Mouse (Mus musculus) brain, embryonic 18.5 days (tissue): ENCODE data around the gene Hk3.

Source experiments
- DNase-seq: peaks from one replicate; pipeline ENCODE4 v3.0.0-alpha.2; 2012; ENCODE audit warnings: low read depth, low spot score

Hk3 gene

DNA sequence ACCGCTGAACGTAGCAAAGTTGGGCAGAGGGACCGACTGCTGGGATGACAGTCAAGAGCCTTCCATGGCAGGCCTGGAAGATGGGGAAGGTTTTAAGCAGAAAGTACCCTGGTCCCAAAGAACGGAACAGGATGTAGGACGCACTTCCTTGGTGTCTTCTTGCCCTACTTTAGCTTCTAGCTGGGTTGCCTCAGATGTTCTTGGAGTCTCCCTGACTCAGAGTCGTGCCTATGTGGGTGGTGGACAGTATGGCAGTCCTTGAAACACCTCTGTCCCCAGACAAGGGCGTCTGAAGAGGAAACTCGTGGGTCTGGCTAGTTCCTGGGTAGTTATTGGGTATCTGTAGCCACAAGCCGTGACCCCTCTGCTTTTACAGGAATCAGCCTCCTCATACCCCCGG lies 19.1 kb downstream of the Hk3 start:
- no peak for DNase-seq

DNA sequence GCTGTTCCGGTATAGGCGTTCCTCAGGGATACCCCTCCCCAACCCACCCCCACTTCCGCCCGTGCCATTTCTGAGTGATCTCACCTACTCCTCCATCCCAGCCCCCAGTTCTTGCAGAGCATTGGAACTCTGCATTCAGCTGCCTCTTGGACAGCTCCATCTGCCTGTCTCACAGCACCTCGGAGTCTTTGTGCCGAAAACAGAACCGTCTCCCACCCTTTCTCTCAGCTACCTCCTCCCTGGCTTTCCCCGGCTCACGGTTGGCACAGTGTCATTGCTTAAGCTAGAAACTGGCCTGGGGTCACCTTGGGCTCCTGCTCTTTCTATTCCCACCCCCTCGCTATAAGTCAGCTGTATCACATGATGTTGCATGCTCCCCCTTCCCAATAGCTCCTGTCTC lies 20.8 kb downstream of the Hk3 start:
- DNase-seq: no peak

DNA sequence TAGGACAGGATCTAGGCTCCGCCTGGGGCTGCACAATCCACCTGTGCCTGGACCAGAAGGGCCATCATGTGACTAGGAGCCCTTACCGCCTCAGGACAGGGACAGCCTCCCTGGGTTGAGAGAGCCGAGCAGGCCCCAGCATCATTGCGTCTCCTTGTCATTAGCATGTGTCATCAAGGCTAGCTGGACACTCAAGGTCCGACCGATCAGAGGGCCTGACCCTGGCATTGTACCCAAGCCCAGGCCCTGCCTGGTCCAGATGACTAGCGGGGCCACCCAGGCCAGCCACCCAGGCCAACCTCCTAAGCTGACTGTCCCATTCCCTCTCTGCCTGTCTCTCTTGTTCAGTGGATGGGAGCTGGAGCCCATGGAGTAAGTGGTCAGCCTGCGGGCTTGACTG lies 23.6 kb downstream of the Hk3 start:
- no peak for DNase-seq

GRCm38 (mm10) chr13:54995161-54995560 lies 26.0 kb downstream of the Hk3 start:
- no peak for DNase-seq

GRCm38 (mm10) chr13:54994576-54994975 lies 26.6 kb downstream of the Hk3 start:
- DNase-seq: no peak

DNA sequence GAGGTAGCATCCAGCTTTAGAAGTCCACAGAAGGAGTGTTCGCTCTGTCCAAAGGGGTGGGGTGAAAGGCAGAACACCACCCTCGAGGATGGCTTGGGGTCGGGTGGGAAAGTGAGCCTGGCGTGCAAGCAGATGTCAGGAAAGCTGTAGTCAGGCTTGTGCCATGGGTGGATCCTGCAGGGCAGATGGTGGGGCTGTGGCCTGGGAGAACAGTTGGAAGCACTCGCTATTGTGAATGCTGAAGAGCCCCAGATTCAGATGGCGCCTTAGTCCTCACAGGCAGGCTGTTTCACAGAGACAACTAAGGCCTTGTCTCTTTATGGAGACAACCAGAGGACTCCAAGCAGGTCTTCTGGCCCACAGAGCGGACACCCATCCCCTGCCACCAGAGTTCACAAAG lies 29.0 kb downstream of the Hk3 start:
- no peak for DNase-seq

DNA sequence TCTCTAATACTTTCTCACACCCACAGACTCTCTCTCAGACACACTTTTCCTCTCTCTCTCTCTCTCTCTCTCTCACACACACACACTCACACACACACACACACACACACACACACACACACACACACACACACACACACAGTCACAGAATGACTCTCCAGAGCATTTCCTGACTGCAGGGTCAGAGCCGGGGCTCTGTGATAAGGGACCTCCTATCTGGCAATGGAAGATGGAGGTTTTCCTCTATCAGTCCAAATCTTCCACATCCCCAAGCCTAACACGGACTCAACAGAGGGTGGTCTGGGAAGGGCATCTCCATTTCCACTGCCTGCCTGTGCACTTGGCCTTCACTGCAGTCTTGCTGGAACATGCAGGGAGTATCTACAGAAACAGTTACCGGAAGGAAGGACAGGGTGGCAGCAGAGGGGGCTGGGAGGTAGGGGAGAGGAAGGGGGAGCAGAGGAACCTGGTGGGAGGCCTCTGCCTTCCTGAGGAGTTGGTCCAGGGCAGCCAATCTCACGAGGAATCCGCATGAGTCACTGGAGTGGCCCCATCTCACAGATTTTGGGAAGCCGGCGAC lies 32.9 kb downstream of the Hk3 start:
- no peak for DNase-seq

DNA sequence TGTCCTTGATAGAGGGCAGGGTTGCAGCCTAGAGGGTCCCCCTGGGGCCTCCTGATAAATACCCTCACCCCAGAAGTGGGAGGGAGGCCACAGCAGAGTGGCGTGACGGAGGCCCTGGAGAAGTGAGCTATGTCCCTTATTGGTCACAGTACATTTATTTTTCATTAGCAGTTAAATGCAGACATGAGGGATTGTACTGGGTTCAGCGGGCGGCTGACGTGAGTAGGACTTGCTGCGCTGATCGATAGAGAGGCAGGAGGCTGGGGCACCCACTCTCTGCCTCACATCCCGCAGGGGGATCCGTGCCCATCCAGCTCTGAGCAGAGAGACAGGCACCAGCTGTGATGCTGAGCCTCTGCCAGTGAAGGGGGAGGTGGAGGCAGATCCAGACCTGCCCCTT lies 33.8 kb downstream of the Hk3 start:
- DNase-seq: no peak

GRCm38 (mm10) chr13:54983614-54984013 lies 37.6 kb downstream of the Hk3 start:
- no peak for DNase-seq

- DNase-seq: no peak
These were observed 38.2 kb downstream of the Hk3 start for GRCm38 (mm10) chr13:54983001-54983400.

DNA sequence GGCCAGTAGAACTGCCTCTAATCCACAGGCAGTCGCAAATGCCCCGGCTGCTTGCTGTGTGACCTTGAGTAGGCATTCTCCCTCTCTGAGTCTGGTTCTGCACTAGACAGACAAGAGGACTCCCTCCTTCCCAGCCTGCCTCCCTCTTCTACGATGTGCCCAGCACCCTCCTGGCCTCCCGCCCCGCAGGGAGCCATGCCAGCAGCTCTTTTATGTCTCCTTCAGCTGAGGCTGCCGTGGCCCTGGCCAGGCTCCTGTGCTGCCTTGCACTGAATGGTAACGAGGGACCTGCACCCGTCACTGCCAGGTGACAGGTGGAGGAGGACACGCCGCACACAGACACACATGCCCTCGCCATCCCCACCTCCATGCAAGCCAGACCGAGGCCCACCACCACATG lies 40.2 kb downstream of the Hk3 start:
- no peak for DNase-seq

GRCm38 (mm10) chr13:54978804-54979203 lies 42.4 kb downstream of the Hk3 start:
- no peak for DNase-seq

DNA sequence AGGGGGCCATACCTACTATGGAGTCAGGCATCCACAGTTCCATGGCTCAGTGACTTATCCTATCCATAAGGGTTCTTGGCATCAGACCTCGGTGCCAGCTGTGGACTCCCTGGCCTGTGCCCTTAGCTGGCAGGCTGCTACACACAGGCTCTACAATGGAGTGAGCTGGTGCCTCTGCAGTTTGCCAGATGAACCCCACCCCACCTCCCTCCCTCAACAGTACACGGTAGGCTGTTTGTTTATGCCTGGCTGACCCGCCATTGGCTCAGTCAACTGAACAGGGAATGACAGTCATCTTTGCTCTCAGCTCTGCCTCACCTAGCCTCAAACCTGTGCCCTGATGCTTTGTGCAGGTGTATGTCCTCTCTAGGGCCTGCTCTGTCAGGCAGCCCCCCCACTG lies 45.6 kb downstream of the Hk3 start:
- DNase-seq: no peak

DNA sequence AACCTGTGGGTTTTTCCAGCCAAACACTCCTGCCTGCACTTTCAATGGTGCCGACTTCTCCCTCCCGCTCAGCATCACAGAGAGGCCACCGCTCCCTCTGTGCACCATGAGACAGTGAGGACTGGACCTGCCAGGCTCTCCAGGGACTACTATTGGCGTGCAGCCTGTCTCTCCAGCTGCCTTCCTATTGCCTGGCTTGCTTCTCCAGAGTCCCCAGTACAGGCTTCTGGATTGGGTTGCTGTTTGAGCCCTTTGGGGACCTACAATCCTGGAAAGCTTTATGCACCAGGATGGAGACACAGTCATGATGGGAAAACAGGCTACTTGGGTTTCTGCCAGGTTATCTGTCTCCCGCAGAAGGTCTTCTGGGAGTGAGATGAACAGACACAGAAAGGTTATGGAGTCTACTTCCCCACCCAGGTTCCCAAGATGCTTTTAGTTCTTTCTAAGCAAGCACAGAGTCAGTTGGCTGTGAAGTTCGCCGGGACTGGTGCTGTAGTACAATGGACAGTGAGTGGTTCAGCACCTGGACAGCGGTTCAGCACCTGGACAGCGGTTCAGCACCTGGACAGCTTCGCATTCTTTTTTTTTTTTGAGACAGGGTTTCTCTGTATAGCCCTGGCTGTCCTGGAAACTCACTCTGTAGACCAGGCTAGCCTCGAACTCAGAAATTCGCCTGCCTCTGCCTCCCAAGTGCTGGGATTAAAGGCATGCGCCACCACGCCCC lies 50.5 kb downstream of the Hk3 start:
- DNase-seq: no peak

DNA sequence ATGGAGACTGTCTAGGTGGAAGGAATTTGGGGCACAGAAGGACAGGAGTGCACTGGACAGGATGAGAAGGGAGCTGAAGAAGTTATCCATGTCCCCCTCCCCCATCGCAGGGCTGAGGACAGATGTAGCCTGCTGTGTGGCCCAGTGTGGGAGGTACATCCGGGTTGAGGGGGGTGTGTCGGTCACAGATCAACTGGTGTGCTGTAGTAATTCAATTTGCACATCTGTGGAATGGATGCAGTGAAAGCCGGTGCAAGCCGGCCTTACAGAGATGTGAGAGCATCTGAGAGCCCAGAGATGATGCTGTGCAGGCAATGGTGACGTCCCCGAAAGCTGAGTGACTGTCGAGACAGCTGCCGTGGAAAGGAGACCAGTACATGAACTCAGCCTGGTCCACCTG lies 51.7 kb downstream of the Hk3 start:
- no peak for DNase-seq

- DNase-seq: no peak
These were observed 52.5 kb downstream of the Hk3 start for GRCm38 (mm10) chr13:54968636-54969035.

GRCm38 (mm10) chr13:54967501-54967900 lies 53.7 kb downstream of the Hk3 start:
- DNase-seq: no peak

- DNase-seq: no peak
These were observed 55.9 kb downstream of the Hk3 start for GRCm38 (mm10) chr13:54965256-54965655.

DNA sequence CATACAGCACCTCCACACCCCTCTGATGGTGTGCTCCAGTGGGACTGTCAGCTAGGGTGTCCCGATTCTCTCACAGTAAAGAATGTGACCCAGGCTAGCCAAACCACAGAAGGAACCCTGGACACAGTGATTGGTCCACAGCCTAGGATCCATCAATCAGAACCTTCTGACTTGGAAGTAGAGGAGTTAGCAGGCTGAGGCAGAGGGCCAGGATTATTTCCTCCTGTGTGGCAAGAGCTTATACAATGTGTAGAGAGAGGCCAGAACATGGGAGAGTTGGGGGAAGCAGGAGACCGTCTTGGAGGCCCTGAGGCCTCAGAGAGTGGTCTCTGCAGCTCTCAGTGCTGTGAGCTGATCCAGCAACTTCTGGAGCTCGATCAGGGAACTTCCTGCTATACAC lies 60.7 kb downstream of the Hk3 start:
- no peak for DNase-seq

- DNase-seq: no peak
These were observed 61.3 kb downstream of the Hk3 start for GRCm38 (mm10) chr13:54959842-54960241.

GRCm38 (mm10) chr13:54959059-54959701 lies 62.0 kb downstream of the Hk3 start:
- DNase-seq: no peak

DNA sequence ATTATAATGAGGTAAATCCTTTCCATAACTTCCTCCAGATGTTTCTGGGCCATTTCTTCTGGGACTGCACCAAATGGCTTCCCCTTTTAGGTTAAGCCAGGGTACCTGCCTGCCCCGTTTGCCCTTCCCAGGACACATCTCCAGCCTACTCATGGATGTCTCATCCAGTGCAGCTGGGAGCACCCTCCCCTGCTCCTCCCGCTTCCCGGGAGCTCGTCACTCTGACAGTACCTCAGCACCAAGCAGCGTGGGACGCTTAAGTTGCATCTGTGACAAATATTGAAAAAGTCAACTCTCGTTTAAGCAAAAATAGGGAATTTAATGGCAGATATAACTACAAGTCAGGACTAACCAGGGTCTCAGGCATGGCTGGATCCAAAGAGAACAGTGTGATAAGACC lies 63.9 kb downstream of the Hk3 start:
- DNase-seq: no peak
